Mouse (Mus musculus) adrenal gland, adult 18-20 months (tissue): Measurements from ENCODE around the gene Plcb3. TPM values are rescaled to one million over a fixed set of nuclear protein-coding genes. Genes with fewer than 3 reads are reported as not detected.
"Not testable (repeated sequence)": the region's sequence is repeated elsewhere in the genome, so short reads cannot be mapped to it uniquely, and the experiment has no call there.

Experiments used
- DNase-seq, 2 experiments: peaks; one replicate each; pipeline ENCODE4 v3.0.0; 2021 to 2022; ENCODE audit warnings: low spot score in 2 of 2
- total RNA-seq, 2 experiments: library from RNA; stranded (reverse); gene quantifications; 1 replicate in 1 of 2; 2 replicates in 1 of 2; pipeline ENCODE4 v1.2.3; 2021

The Plcb3 gene
- total RNA-seq, 2 experiments from 2014 or later, result 34.1 to 43.9 TPM

DNA sequence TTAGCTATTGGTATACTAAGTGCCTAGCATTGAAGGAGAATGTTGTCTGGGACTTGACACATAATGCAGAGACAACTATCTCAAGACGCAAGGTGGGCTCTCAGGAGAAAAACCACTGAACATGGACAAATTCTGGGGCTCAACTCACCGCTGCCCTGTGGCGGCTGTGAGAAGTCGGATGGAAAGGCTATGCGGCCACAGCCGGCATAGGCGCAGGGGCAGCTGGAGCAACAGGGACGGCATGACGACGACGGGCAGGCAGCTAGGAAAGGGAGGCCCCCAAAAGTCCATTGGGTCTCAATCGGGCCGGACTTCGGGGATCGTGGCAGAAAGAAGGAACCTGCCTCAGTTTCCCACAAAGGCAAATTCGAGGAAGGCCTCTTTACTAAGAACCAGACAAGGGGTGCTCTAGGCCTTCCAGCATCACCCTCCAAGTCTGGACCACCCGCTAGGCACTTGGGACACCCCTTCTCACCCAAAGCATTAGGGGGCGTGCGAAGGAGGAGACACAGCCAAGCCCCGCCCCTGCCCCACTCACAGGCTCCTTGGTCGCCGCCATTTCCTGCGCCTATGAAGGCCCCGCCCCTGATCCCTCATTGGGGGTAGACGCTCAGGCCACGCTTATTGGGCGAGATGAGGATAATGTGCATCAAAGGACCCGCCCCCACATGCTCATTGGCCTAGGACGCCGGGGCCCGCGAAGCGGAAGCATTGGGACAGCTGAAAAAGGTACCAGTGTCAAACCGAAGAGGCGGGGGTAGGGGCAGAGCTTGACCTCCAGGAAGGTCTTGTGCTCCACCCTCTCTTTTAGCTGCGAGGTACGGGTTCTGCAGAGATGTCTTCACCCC, 16.0 kb upstream of the Plcb3 start, which contains the start of gene Dnajc4:
Dnajc4 (minus strand) TSS at position 562 of the 848 bp plus-strand sequence.
- peak; percentile 90 to 91 for DNase-seq

DNA sequence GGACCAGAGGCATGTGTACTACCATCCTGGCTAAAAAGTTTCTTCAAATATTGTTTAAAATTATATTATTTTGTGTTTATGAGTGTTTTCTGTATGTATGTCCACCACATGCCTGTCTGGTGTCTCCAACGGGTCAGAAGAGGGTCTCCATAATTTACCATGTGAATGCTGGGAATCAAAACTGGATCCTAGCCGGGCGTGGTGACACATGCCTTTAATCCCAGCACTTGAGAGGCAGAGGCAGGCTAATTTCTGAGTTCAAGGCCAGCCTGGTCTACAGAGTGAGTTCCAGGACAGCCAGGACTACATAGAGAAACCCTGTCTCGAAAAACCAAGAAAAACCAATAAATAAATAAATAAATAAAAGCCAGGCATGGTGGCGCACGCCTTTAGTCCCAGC, 14.9 kb upstream of the Plcb3 start:
- DNase-seq, result not testable (repeated sequence)

DNA sequence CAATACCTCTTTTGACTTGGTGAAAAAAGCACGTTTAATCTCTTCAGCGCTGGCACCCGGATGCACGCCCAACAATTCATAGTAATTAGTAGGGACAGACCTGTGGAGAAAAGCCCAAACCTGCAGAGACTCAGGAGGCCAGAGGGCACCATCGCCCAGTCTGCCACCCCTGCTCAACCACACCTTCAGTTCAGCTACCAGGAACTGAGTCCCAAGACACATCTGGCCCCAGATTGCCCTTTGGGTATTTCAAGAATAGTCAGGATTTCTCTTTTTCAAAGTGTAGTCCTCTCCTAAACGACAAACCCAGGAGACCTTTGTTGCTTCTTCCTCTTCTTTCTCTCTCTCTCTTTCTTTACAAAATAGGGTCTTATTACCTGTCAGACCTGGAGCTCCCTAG, 14.4 kb upstream of the Plcb3 start:
- DNase-seq, result no peak

DNA sequence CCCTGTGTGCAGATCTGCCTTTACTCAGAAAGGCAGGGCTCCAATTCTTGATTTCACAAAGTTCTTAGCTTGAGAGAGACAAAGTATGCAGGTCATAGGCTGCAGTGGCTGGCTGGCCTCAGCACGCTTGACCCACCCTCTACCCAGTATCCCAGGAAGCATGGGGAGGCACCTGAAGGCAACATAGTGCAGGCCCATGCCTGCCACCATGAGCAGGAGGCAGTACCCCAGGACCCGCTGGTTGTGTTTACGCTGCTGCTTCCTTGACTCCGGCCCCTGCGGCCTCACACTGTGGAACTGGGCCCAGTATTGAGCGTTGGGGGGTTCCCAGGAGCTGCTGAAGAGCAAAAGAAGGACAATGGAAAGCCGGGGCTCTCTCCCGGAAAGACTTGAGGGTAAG, 13.0 kb upstream of the Plcb3 start:
- no peak for DNase-seq

DNA sequence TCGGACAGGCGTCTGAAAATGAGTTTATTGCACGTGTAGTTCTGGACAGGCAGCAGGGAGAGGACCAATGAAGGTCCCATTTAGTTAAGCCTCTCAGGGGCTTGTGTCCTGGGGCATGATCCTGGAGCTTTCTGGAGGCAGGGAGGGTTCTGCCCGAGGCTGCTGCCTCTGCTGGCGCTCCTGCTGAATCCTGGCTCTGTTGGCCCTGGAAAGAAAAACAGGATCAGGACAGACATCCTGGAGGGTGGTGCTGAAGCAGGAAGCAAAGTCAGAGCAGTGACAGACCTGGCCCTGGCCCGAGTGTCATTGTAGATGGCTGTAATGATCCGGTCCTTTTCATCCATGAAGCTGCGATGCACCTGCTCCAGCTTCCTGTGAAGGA, 11.6 kb upstream of the Plcb3 start:
- DNase-seq, result no peak

DNA sequence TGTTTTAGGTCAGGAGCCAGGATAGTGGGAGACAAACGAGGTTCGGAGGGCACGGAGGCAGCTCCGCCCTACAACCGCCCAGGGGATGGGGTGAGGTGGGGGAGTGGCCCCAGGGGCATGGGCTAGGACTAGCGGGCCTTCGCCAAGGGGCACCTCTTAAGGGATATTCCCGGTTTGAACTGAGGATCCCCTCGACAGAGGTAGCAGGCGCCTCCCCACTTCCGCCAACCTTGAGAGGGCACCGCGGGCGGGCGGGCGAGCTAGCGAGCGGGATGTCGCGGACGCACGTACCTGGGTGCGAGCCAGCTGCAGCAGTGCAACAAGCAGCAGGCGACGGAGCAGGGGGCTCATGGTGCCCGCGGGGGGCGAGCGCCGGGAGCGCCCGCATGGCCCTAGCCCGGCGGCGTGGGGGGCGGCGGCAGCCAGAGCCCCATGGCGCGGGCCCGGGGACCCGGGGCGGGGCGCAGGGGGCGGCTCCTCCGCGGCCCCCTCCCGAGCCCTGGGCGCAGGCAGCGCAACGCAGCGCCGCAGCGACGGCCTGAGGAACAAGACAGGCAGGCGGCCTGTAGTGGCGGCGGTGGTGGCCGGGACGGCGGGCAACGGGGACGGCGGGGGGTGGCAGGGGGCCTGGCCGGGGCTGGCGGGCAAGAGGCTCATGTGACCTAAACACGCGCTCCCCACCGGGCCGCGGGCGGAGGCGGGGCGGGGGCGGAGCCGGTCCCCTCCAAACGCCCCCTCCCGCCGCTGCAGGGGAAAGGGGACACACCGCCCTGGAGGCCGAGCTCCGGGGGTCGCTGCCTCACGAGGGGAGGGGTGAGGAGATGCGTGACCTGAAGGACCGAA, 11.0 kb upstream of the Plcb3 start, which contains the start of gene Vegfb:
Vegfb (minus strand) TSS at position 591 of the 843 bp plus-strand sequence.
- peak; percentile 75 to 79 for DNase-seq

DNA sequence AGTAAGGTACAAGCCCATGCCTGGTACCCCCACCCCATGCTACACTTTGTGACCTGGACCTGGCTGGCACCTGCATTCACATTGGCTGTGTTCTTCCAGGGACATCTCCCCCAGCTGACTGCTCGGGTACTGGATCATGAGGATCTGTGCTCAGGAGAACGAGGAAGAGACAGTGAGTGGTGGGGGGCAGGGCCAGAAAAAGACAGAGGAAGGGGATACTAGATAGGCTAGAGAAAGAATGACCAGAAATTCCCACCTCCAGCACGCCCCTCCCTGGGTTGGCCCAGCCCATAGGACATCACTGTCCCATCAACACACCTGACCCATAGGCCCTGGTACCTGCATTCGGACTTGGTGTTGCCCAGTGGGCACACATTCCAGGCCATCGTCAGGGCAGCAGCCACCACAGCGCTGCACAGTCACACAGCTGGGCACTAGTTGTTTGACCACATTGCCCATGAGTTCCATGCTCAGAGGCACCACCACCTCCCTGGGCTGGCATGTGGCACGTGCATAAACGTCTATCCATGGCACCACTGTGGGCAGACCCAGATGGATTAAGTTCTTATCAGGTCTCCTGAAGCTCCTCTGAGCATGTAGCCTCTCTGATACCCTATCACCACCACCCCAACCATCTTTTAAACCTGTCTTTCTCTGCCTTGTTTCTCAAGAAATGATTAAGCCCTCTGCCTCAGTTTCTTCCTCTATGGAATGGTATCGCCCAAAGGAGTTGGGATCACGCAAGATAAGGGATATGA, 9.9 kb upstream of the Plcb3 start:
- DNase-seq, result no peak

DNA sequence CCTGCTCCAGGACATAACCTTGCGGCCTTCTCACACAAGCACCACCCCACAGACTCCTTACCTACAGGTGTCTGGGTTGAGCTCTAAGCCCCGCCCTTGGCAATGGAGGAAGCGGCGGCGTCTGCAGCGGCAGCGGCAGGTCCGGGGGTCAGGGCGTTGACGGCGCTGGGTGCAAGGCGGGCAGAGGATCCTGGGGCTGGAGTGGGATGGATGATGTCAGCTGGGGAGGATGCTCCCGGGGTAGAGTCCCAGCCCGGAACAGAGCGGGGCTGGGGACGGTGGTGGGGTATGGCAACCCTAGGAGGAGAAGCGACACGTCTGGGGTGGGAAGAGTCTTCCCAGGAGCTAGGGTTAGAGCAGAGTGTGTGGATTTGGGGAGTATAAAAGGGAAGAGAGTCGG, 9.0 kb upstream of the Plcb3 start:
- no peak for DNase-seq

DNA sequence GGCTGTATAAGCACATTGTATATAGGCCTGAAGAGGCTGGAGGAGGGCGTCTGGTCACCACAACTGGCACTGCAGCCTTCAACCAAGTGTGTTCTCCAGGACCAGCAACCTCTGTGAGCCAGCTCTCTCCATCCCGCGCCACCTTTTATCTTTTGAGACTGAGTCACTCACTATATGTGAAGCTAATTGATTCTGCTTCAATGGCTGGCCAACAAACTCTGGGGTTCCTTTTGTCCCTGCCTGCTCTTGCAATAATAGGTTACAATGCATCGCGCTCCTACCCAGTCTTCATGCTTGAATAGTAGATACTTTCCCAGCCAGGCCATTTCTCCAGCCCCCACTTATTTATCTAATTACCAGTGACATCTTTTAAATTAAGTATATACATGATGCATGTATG, 7.4 kb upstream of the Plcb3 start:
- no peak for DNase-seq

DNA sequence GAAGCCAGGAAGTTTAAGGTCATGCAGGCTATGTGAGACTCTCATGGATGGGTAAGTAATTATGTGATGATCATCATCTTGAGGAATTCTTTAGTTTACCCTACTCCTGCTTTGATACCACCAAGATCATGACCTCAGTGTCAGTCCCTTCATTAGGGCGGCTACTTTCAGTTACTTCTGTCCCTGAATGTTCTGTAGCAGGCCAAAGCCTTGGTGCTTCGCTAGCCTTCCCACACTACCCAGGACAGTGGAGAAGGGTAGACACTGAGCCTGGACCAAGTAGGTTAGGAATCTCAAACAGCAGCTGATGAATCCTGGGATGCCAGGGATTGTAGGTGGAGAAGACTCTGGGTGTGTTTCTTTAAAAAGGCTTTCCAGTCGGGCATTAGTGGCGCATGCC, 5.2 kb upstream of the Plcb3 start:
- no peak for DNase-seq

DNA sequence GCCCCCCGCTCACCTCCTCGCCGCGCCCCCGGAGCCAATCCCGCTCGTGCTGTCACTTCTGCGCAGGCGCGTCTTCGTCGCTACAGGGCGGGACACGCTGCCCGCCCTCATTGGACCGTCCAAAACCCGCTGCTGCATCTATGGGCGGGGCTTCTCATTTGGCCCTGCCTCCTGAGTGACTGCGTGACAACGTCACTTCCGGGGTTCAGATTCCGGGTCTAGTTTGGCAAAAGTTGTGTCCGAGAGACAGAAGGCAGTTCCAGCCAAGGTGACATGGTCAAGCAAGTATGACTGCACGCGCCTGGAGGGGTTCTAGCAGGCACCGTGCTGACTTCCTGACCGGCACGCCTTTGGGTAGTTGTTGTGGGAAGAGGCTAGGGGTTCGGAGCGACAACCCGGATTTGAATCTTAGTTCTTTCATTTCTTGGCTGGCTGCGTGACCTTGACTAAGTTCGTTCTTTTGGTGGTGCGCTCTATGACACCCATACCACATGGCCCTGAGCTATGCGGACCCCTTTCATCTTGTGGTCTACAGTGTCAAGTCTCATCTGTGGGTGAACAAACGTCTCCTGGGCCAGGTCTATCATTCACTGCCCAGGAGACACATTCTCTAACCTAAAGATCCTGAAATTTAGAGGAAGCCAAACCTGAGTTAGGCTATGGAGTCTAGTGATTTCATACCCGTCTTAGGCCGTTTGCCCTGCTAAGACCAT, 4.3 kb upstream of the Plcb3 start, which contains the start of gene Fkbp2:
Fkbp2 (minus strand) TSS at position 121 of the 713 bp plus-strand sequence.
- peak; percentile 96 to 97 for DNase-seq

DNA sequence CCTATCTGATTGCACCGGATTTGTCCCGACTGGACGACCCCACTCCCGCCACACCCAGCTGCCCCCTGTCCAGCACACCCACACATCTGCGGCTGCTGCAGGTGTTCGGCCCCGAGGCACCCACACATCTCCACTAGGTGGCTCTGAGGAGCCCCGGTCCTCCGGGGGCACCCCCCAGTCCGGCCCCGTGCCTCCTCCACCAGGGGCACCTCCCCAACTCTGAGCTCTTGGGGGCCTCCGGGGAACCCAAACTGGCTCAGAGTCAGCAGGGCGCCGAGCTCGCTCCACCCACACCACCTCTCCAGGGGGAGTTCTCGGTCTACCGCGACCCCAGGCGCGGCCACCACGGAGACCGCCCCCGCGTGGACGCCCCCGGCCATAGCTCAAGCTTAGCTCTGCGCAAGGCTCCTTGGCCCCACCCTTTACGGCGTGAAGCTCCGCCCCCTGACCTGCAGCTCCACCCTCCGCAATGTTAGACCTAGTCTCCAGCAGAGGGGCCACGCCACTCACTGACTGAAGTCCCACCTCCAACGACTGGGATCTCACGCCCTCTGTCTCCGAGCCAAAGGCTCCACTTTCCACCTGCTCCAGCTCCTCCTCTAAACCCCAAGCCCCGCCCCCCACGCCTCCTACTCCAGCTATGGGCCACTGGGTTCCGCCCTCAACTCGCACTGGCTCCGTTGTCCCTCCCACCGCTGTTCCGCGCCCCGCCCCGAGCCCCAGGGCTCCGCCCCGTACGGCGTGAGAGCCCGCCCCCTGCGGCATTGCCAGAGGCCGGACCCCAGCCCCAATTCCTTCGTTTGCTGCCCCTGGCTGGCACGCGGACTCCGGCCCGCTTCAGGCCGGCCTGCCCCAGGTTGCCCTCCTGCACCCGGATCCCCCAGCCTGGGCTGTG, 3.5 kb upstream of the Plcb3 start:
- peak; percentile 99 for DNase-seq

DNA sequence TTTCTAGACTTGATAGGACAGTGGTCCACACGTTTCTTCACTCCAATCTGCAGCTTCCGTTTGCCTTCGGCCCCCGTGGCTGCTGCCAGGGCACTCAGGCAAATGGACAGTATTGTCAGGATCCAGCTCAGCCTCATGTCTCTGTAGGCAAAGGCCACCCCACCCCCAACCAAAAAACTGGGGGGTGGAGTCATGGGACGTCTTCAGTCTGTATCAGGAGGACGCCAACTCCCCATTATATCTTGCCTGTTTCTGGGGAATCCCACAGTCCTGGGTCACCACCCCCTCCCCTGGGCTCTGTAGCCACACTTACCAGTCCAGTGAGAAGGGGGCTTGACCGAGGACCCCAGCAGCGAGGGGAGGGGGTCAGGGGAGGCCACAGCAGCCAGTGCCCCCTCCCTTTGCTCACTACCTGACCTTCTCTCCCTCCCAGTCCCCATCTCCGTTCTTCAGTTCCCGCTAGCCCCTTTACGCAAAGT, 2.8 kb upstream of the Plcb3 start:
- peak; percentile 46 to 50 for DNase-seq

DNA sequence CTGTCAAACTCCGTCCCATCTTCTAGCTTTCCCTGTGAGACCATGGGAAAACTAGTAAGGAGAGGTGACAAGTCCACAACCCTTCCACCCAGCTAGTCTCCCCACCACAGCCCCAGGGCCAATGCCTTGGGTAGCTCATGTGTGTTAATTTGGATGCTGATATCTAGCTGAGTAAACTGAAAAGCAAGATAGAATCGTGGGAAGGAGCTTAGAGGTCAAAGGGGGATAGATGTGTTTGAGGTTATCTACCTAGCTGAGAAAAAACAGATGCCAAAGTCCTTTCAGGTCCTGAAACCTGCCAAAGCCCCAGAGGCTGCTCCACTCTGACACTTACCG, 2.3 kb upstream of the Plcb3 start:
- no peak for DNase-seq

DNA sequence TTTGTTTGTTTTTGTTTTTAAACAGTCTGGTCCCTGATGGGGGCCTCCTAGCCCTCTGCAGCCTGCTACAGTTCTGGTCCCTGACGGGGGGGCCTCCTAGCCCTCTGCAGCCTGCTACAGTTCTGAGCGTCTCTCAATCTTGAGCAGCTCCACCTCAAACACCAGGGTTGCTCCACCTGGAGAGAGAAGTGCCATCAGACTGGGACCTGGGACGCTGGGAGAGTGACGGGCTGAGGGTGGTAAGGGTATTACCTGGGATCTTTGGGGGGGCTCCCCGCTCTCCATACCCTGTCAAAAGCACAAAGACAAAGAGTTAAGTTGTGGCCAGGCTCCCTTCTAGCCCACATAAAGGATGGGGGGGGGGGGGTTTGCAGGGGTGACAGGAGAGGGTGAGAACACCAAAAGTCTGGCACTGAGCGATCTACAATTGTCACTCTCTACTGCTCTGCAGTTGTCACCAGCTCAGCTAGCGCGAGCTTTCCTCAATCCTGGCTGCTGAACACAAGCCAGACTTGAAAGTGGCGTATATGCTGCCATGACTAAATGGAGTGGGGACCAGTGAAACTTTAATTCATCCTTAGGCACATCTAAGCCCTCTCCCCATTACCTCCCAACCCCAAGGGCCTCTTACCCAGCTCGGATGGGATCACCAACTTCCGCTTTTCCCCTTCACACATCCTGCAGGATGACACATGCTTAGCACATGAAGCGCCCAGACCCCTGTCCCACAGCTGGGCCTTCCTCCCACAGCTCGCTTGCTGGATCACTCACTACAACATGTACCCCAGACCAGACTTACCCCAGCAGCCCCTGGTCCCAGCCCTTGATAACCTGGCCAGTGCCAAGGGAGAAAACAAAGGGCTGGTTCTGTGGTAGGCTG, 1.7 kb upstream of the Plcb3 start:
- no peak for DNase-seq

DNA sequence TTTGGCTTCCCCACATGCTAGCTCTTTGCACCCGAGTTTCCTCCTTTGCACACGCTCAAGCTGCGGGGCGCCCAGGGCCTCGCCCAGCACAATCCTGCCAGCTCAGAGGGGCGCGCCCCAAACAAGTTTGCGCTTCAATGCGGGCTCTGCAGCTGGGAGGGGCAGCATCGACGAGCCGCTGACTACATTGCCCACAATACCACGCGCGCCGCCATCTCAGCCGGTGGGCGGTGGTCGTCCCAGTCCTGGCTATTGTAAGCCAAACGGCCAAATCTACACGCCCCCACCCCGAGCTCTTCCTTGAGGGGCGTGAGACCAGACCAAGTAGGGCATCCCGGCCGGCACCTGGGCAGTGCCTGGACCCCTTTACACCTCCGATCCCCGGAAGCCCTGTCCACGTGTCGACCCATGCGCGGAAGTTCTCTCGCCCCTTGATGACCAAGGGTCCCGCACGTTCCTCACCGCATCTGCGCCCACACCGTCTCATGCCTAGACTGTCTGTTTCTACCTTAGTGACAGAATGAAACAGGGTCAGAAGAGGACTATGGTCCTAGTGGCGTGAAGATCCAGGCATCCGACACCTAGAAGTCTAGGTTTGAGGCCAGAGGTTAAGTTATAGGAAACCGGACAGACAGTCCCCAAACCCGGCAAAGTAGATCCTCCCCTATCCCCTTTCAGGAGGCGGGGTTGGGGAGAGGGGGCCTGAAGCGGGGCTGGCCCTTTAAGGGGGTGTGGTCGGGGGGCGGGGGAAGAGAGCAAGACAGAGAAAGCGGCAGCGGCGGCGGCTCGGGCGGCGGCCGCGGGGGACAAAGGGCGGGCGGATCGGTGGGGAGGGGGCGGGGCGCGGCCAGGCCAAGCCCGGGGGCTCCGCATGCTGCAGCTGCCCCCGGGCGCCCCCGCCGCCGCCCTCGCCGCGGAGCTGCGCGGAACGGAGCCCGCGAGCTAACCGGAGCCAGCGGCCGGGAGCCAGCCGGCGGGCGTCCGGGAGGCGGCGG, 1.8 kb downstream of the Plcb3 start, which contains the start of gene Ppp1r14b:
Ppp1r14b (plus strand) TSS at position 758 of the 995 bp plus-strand sequence.
- peak; percentile 71 to 73 for DNase-seq

DNA sequence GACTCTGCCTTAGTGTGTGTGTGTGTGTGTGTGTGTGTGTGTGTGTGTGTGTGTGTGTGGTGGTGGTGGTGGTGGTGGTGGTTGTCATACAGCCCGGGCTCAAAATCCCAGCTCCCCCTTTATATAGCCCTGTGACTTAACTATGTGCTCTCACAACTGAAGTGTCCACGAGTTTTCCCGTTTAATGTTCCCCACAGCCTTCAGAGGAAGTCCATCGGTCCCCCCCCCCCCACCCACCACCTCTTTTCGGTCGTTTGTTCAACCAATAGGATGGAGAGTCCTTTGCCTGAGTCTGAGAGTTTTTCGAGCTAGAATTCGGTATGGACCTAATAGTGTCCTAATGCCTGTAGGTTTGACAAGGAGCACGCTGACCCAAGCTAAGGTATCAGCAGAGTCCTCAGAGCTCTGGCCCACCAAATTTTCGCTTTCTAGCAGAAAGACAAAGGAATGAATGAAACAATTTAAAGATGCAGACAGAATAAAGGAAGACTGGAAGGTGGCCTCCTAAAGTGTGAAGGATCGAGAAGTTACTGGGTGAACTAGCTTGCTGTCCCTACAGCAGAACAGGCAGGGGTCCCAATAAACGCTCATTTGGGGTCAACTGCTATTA, 2.6 kb downstream of the Plcb3 start:
- no peak for DNase-seq
